Mouse (Mus musculus): ENCODE results near the gene Ppp2r5e.

DNA sequence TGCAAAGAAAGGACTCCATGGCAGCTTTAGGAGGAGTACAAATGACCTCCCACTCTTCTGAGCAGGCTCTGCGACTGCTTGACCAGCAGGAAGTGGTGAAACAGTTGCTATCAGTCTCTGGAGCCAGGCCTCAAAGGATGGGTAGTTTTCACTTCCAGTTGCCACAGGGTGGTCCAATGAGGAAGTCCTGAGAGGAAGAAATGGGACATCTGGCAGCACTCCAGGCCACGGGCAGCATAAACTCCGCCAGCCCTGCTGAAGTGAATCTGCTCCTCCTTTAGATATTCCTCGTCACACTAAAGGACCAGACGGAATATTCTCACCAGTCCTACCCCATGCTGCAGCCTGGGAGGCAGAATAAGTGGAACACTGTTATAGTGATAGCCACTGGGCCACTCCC lies 147.1 kb downstream of the Ppp2r5e start:
- no peak for TF ChIP-seq POLR2A (IDR thresholded peaks at IDR 0.05; ENCODE audit: borderline replicate concordance, low read depth, low read length)
- TF ChIP-seq CTCF (IDR thresholded peaks at IDR 0.05; ENCODE audit: low read depth, low read length), result no peak
